Mouse (Mus musculus) lung, embryonic 14.5 days (tissue): Measurements from ENCODE around the gene Usp28. TPM values are rescaled to one million over a fixed set of nuclear protein-coding genes. Genes with fewer than 3 reads are reported as not detected.
A peak's percentile ranks its signal among the peaks of the same experiment; 100 is the strongest.

Experiments used
- ATAC-seq: fragments of 200-750 bp; cut with Nextera tagmentation; 2 replicates; pipeline ENCODE4 v1.8.0; 2017; ENCODE audit warnings: mild to moderate bottlenecking, moderate TSS enrichment, moderate library complexity; ENCODE audit not compliant: insufficient read depth
- DNase-seq: peaks from one replicate; pipeline ENCODE4 v3.0.0-alpha.2; 2015
- H3K27ac ChIP-seq: fragments of 300-500 bp; sonication (generic); 2 replicates; pipeline ENCODE4 v1.5.1; 2014; ENCODE audit warnings: low read depth, mild to moderate bottlenecking, moderate library complexity
- H3K27me3 ChIP-seq: fragments of 300-500 bp; sonication (generic); 2 replicates; pipeline ENCODE4 v1.6.1; 2014; ENCODE audit warnings: low read length, control low read depth; ENCODE audit not compliant: insufficient read depth
- H3K36me3 ChIP-seq: fragments of 300-500 bp; sonication (generic); 2 replicates; pipeline ENCODE4 v1.6.1; 2014; ENCODE audit warnings: control low read depth; ENCODE audit not compliant: insufficient read depth
- H3K4me1 ChIP-seq: fragments of 300-500 bp; sonication (generic); 2 replicates; pipeline ENCODE4 v1.6.1; 2014; ENCODE audit warnings: antibody characterized with exemption, control low read depth; ENCODE audit not compliant: insufficient read depth
- H3K4me2 ChIP-seq: fragments of 300-500 bp; sonication (generic); 2 replicates; pipeline ENCODE4 v1.6.1; 2014; ENCODE audit warnings: mild to moderate bottlenecking
- H3K4me3 ChIP-seq: fragments of 300-500 bp; sonication (generic); 2 replicates; pipeline ENCODE4 v1.5.1; 2014; ENCODE audit warnings: low read depth, low read length
- H3K9ac ChIP-seq: fragments of 300-500 bp; sonication (generic); 2 replicates; pipeline ENCODE4 v1.6.1; 2014
- H3K9me3 ChIP-seq: fragments of 300-500 bp; sonication (generic); 2 replicates; pipeline ENCODE4 v1.6.1; 2016; ENCODE audit warnings: low read depth, low read length, control low read depth
- CTCF ChIP-seq: IDR thresholded peaks from 2 replicates; pipeline ENCODE4 v1.5.1; 2016; ENCODE audit warnings: antibody characterized with exemption, low read depth
- WGBS: fragments of 180-500 bp; shearing (Covaris S2); extraction: QIAGEN DNeasy Blood & Tissue Kit; methylation state at CpG from one replicate; pipeline ENCODE4 v1.1.7; 2014; 5-methylcytosine and 5-hydroxymethylcytosine counted together
- polyA plus RNA-seq: library from polyadenylated mRNA; unstranded; fragments of >200 nt; fragmentation: Nextera tagmentation; extraction: Ambion mirVana; gene quantifications from 2 replicates; pipeline ENCODE4 v1.2.1, GENCODE M21; 2014

Usp28 gene
- polyA plus RNA-seq, 1 experiment from 2014 or later = 33.2 TPM

GRCm38 (mm10) chr9:48986616-48987141 lies 1.5 kb downstream of the Usp28 start:
- DNase-seq (no peak), ATAC-seq (no peak)
- H3K4me2 ChIP-seq = peak overlapping the region; percentile 73
- no peak overlapping the region for H3K27ac ChIP-seq
- 29% methylated on average over 7 of the region's 7 CpGs for WGBS
- peaks cover 8% of the 10 kb centered on the region; the same call in 1 of the 2 replicates for H3K4me1 ChIP-seq
- no peaks in the 10 kb centered on the region for H3K36me3 ChIP-seq
- H3K27me3 ChIP-seq = no peaks in the 10 kb centered on the region
- H3K9ac ChIP-seq = no peak overlapping the region
- no peaks in the 10 kb centered on the region for H3K9me3 ChIP-seq
- no peak for TF ChIP-seq CTCF
- H3K4me3 ChIP-seq = peak overlapping the region; percentile 9; the same call in 1 of the 2 replicates

GRCm38 (mm10) chr9:48987201-48988101 lies 2.3 kb downstream of the Usp28 start:
- no peaks in the 10 kb centered on the region for H3K27me3 ChIP-seq
- peak overlapping the region; percentile 9; the same call in 1 of the 2 replicates for H3K4me3 ChIP-seq
- no peaks in the 10 kb centered on the region for H3K36me3 ChIP-seq
- ATAC-seq = no peak
- peak overlapping the region; percentile 42; the same call in 1 of the 2 replicates for H3K27ac ChIP-seq
- TF ChIP-seq CTCF = no peak
- H3K9me3 ChIP-seq = no peaks in the 10 kb centered on the region
- WGBS = 26% methylated on average over 12 of the region's 12 CpGs
- peak; percentile 19 for DNase-seq
- H3K4me2 ChIP-seq = peak overlapping the region; percentile 73
- H3K4me1 ChIP-seq = peaks cover 8% of the 10 kb centered on the region; the same call in 1 of the 2 replicates
- H3K9ac ChIP-seq = no peak overlapping the region; the same call in 1 of the 2 replicates

- Histone ChIP-seq H3K27me3 (no peaks in the 10 kb centered on the region), H3K4me1 (peaks cover 6% of the 10 kb centered on the region; the same call in 1 of the 2 replicates), H3K9ac (no peak overlapping the region), H3K27ac (no peak overlapping the region), H3K4me3 (no peak overlapping the region), H3K4me2 (no peak overlapping the region), H3K9me3 (no peaks in the 10 kb centered on the region), H3K36me3 (no peaks in the 10 kb centered on the region)
- no peak for ATAC-seq
- TF ChIP-seq CTCF = no peak
- DNase-seq = no peak
- 75% methylated on average over 5 of the region's 5 CpGs for WGBS
Observed at GRCm38 (mm10) chr9:48991671-48992070, 6.5 kb downstream of the Usp28 start.

GRCm38 (mm10) chr9:48994779-48995178 lies 9.6 kb downstream of the Usp28 start:
- H3K36me3 ChIP-seq = 0 out of 2 replicates have a peak, but pooled peaks cover 3% of the 10 kb centered on the region
- 84% methylated on average over 7 of the region's 7 CpGs for WGBS
- H3K4me1 ChIP-seq = no peaks in the 10 kb centered on the region
- no peak overlapping the region for H3K27ac ChIP-seq
- no peaks in the 10 kb centered on the region for H3K9me3 ChIP-seq
- no peaks in the 10 kb centered on the region for H3K27me3 ChIP-seq
- no peak for TF ChIP-seq CTCF
- no peak overlapping the region for H3K9ac ChIP-seq
- no peak overlapping the region for H3K4me3 ChIP-seq
- ATAC-seq (no peak), DNase-seq (no peak)
- H3K4me2 ChIP-seq = no peak overlapping the region

GRCm38 (mm10) chr9:48995735-48996134 lies 10.6 kb downstream of the Usp28 start:
- ATAC-seq = no peak
- no peak overlapping the region for H3K9ac ChIP-seq

GRCm38 (mm10) chr9:48999256-48999655 lies 14.1 kb downstream of the Usp28 start:
- Histone ChIP-seq H3K36me3 (peaks cover 28% of the 10 kb centered on the region), H3K27me3 (no peaks in the 10 kb centered on the region), H3K9me3 (no peaks in the 10 kb centered on the region), H3K9ac (no peak overlapping the region), H3K4me3 (no peak overlapping the region), H3K4me2 (no peak overlapping the region), H3K27ac (no peak overlapping the region), H3K4me1 (no peaks in the 10 kb centered on the region)
- ATAC-seq (no peak), DNase-seq (no peak)
- TF ChIP-seq CTCF = no peak
- 80% methylated on average over 6 of the region's 6 CpGs for WGBS

More at GRCm38 (mm10) chr9:48995735-48996134, 10.6 kb downstream of the Usp28 start:
- TF ChIP-seq CTCF = peak; percentile 27
- 100% methylated on average over 1 of the region's 1 CpGs for WGBS
- no peak overlapping the region for H3K4me2 ChIP-seq
- 0 out of 2 replicates have a peak, but pooled peaks cover 3% of the 10 kb centered on the region for H3K36me3 ChIP-seq
- H3K9me3 ChIP-seq = no peaks in the 10 kb centered on the region
- no peak overlapping the region for H3K4me3 ChIP-seq
- no peaks in the 10 kb centered on the region for H3K4me1 ChIP-seq
- no peak overlapping the region for H3K27ac ChIP-seq
- DNase-seq = no peak
- no peaks in the 10 kb centered on the region for H3K27me3 ChIP-seq

GRCm38 (mm10) chr9:49015824-49016223 lies 30.6 kb downstream of the Usp28 start:
- no peak overlapping the region for H3K4me3 ChIP-seq
- no peak for ATAC-seq
- no peaks in the 10 kb centered on the region for H3K27me3 ChIP-seq
- H3K9me3 ChIP-seq = no peaks in the 10 kb centered on the region
- peaks cover 68% of the 10 kb centered on the region for H3K36me3 ChIP-seq
- 78% methylated on average over 7 of the region's 7 CpGs for WGBS
- no peak overlapping the region for H3K4me2 ChIP-seq
- no peak for TF ChIP-seq CTCF
- H3K4me1 ChIP-seq = no peaks in the 10 kb centered on the region
- no peak overlapping the region for H3K9ac ChIP-seq
- DNase-seq = no peak
- no peak overlapping the region for H3K27ac ChIP-seq
